Mouse (Mus musculus): ENCODE data around the gene Slc7a11.
A peak's percentile ranks its signal among the peaks of the same experiment; 100 is the strongest.
"Not testable (repeated sequence)": the region's sequence is repeated elsewhere in the genome, so short reads cannot be mapped to it uniquely, and the experiment has no call there.

Gene Slc7a11

GRCm38 (mm10) chr3:50443421-50443916 lies at the start of gene Slc7a11:
TSS of gene Slc7a11 (minus strand) at chr3:50443614.
- DNase-seq (ENCODE audit: low read depth in 2 of 2, low spot score in 2 of 2), result no peak

GRCm38 (mm10) chr3:50491678-50492077 lies 48.3 kb upstream of the Slc7a11 start:
- no peak for DNase-seq (ENCODE audit: low read depth in 2 of 2, low spot score in 2 of 2)

- DNase-seq (ENCODE audit: low read depth in 2 of 2, low spot score in 2 of 2), result no peak
These were observed 40.7 kb upstream of the Slc7a11 start for GRCm38 (mm10) chr3:50484076-50484475.

- no peak for DNase-seq (ENCODE audit: low read depth in 2 of 2, low spot score in 2 of 2)
These were observed 18.8 kb upstream of the Slc7a11 start for GRCm38 (mm10) chr3:50462223-50462622.

GRCm38 (mm10) chr3:50457136-50457535 lies 13.7 kb upstream of the Slc7a11 start:
- DNase-seq (ENCODE audit: low read depth in 2 of 2, low spot score in 2 of 2), result no peak

DNA sequence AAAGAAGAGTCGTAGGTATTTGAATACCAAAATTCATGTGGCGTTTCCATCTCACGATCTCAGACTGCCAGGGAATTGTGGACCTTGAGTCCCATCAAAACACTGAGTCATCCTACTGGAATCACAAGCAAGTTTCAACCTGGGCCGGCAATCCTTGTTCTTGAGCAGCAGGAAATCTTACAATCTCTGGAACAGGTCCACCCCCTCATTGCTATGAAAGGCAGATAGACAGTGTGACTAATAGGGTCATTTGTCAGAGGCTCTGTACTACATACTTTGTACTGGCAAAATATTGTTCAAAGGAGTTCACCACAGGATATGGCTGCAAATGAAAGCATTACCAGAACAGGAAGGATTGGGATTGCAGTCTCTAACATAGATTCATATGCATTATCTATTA lies 13.2 kb upstream of the Slc7a11 start:
- no peak for DNase-seq (ENCODE audit: low read depth in 2 of 2, low spot score in 2 of 2)

- no peak for DNase-seq (ENCODE audit: low read depth in 2 of 2, low spot score in 2 of 2)
These were observed 12.6 kb upstream of the Slc7a11 start for GRCm38 (mm10) chr3:50456023-50456422.

DNA sequence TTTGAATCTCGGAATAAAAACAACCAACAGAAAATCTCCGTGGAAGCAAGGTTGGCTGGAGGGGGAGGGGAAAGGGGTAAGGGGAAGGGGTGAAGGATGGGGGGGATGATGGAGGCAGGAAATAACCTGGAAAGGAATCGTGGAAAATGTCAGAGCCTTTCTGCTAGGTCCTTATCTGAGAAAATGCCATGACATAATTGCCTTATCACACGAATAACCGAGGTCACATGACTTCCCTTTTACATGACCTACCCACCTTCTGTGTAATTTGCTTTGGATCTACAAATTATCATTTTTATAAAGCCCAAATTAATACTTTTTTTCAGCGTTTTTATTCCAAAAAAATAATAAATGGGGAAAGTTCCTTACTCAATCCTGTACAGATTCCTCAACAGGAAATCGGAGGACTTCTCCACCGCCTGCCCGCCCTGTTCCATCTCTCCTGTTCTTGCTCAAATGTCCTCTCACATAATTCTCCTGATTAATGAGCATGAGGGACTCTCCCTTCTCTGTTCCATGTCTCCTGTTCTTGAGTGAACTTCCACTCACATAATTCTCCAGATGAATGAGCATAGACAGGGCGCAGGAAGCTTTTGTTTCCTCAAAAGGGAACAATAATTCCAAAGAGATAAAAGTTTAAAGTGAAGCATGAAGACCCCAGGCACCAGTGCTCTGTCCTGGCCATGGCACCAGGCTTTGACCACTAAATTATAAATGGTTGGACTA lies 1.8 kb upstream of the Slc7a11 start:
- no peak for DNase-seq (ENCODE audit: low read depth in 2 of 2, low spot score in 2 of 2)

GRCm38 (mm10) chr3:50443942-50444341 lies 528 bp upstream of the Slc7a11 start:
- DNase-seq (ENCODE audit: low read depth in 2 of 2, low spot score in 2 of 2), result no peak

- peak in 1 of 2 experiments; percentile 9 for DNase-seq (ENCODE audit: low read depth in 2 of 2, low spot score in 2 of 2)
These were observed 797 bp downstream of the Slc7a11 start for GRCm38 (mm10) chr3:50442341-50443292.

GRCm38 (mm10) chr3:50441330-50441729 lies 2.1 kb downstream of the Slc7a11 start:
- no peak for DNase-seq (ENCODE audit: low read depth in 2 of 2, low spot score in 2 of 2)

DNA sequence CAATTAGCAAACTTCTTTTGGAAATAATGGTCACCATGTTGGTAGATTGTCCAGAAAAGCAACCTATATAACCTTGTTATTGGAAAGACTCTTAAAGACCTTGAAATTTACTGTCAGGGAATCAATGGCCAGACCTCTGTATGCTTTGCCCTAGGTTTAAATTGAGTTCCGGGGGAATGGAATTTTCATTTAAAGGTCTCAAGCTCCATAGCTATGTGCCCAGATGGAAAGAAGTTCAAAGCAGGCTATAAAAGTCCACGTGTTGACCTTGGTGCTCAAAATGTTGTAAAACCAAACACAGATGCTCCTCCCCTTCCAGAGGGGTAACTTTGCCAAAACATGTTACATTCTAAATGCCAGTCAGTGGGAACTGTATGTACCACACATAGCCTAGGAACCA lies 3.0 kb downstream of the Slc7a11 start:
- DNase-seq (ENCODE audit: low read depth in 2 of 2, low spot score in 2 of 2), result no peak

- no peak for DNase-seq (ENCODE audit: low read depth in 2 of 2, low spot score in 2 of 2)
These were observed 4.0 kb downstream of the Slc7a11 start for GRCm38 (mm10) chr3:50439429-50439828.

DNA sequence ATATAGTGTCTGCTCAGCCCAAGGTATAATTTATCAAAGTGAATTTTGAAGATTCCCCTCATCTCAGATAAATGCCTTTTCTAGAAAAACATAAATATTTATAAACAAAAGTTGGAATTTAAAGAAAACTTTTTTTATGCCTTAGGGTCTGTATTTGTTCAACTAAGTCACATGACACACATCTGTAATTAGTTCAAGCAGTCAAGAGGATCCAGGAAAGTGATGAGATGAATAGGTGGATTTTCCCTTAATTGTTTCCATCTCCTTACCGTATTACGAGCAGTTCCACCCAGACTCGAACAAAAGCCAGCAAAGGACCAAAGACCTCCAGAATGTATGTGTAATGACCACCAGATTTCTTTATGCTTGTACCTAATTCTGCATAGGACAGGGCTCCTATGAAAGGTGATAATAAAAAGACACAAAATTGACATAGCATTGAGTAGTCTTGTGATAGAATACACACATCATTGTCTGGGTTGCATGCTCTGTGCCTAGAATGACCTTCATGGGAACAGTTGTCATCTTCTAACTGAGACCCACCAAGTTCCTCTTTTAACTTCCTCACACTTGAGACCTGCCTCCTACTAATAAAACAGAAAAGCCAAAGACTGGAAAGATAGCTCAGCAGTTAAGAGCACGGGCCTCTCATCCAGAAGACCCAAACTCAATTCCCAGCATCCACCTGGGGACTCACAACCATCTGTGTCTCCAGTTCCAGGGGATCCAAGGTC lies 4.7 kb downstream of the Slc7a11 start:
- DNase-seq (ENCODE audit: low read depth in 2 of 2, low spot score in 2 of 2), result no peak

DNA sequence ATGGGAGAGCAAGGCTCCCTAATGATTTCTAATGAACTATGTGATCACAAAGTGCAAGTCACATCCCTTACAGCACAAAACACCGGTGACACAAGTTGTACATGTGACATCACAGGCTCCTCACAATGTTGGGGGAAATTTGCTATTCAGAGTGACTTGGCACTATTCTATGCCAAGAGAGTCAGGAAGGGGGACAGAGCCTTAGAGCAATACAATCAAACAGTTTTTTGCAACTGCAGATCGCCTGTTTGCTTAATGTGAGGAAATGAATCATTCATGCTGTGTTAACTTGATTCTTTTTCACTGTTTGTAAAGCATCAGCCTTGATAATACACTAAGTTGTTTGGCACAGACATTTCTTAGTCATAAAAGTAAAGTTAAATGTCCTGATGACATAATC lies 5.3 kb downstream of the Slc7a11 start:
- DNase-seq (ENCODE audit: low read depth in 2 of 2, low spot score in 2 of 2), result not testable (repeated sequence)

DNA sequence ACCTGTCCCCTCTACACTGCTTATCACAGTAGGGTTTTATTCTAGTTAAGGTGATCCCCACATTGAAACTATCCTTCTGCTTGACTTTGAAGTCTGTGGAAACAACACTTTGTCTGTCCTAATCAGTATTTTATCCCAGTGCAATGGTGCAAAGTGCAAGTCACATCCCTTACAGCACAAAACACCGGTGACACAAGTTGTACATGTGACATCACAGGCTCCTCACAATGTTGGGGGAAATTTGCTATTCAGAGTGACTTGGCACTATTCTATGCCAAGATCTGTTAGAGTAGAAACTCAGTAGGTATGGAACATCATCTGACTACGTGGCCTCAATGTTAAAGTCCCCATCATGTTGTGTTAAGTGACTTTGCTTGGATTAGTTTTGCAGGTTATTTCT lies 7.0 kb downstream of the Slc7a11 start:
- not testable (repeated sequence) for DNase-seq (ENCODE audit: low read depth in 2 of 2, low spot score in 2 of 2)

GRCm38 (mm10) chr3:50433831-50434230 lies 9.6 kb downstream of the Slc7a11 start:
- DNase-seq (ENCODE audit: low read depth in 2 of 2, low spot score in 2 of 2), result no peak

DNA sequence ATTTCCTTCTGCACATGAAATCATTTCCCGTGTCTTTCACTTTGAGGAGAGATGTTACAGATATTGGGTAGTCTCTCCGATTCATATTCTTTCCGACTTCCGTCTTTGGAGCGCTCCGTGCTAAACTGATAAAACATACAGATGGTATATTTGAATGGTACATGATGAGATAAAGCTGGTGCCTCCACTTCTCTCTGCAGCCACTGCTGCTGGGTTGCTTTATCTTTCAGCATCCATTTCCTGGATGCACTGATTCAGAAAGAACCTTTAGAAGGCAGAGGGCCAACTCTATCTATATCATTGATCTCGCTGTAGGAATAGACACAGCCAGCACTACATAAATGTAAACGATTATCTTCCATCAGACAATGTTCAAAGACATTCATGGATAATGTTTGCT lies 12.6 kb downstream of the Slc7a11 start:
- no peak for DNase-seq (ENCODE audit: low read depth in 2 of 2, low spot score in 2 of 2)

- DNase-seq (ENCODE audit: low read depth in 2 of 2, low spot score in 2 of 2), result no peak
These were observed 21.7 kb downstream of the Slc7a11 start for GRCm38 (mm10) chr3:50421480-50422277.

GRCm38 (mm10) chr3:50419161-50419560 lies 24.3 kb downstream of the Slc7a11 start:
- no peak for DNase-seq (ENCODE audit: low read depth in 2 of 2, low spot score in 2 of 2)

Data from CD8-positive naive resting alpha-beta T cell, adult 2 months (primary cell).